Mouse (Mus musculus) layer of hippocampus, adult 9-11 months (tissue): ENCODE measurements around the gene Nxpe5.
A peak's percentile ranks its signal among the peaks of the same experiment; 100 is the strongest.
"Not testable (repeated sequence)": the region's sequence is repeated elsewhere in the genome, so short reads cannot be mapped to it uniquely, and the experiment has no call there.

ENCODE experiments used
- DNase-seq: peaks from one replicate; pipeline ENCODE4 v3.0.0; 2022

Nxpe5 gene

GRCm38 (mm10) chr5:138225700-138226099 is at the start of gene Nxpe5:
Nxpe5 (plus strand) TSS chr5:138225898.
- no peak for DNase-seq

- peak; percentile 83 for DNase-seq
These were observed 38.6 kb upstream of the Nxpe5 start, which contains the start of the genes Taf6 and Cnpy4 for GRCm38 (mm10) chr5:138186950-138187638. Taf6 (minus strand) TSS chr5:138187451. Cnpy4 (plus strand) TSS chr5:138187485.

GRCm38 (mm10) chr5:138187661-138188306 is 37.9 kb upstream of the Nxpe5 start:
- peak; percentile 82 for DNase-seq

GRCm38 (mm10) chr5:138193771-138194727 is 31.6 kb upstream of the Nxpe5 start, which contains the start of gene Mblac1:
Mblac1 (plus strand) TSS chr5:138194314.
- peak; percentile 78 for DNase-seq

- no peak for DNase-seq
These were observed 30.8 kb upstream of the Nxpe5 start for GRCm38 (mm10) chr5:138194755-138195345.

GRCm38 (mm10) chr5:138195463-138195862 is 30.2 kb upstream of the Nxpe5 start:
- DNase-seq: no peak

GRCm38 (mm10) chr5:138199576-138199975 is 26.1 kb upstream of the Nxpe5 start:
- DNase-seq: no peak

GRCm38 (mm10) chr5:138202086-138202485 is 23.6 kb upstream of the Nxpe5 start:
- DNase-seq: no peak

GRCm38 (mm10) chr5:138207253-138207652 is 18.4 kb upstream of the Nxpe5 start:
- no peak for DNase-seq

- no peak for DNase-seq
These were observed 17.8 kb upstream of the Nxpe5 start for GRCm38 (mm10) chr5:138207873-138208272.

- not testable (repeated sequence) for DNase-seq
These were observed 9.1 kb upstream of the Nxpe5 start for GRCm38 (mm10) chr5:138216632-138217031.

- DNase-seq: no peak
These were observed 5.8 kb upstream of the Nxpe5 start for GRCm38 (mm10) chr5:138219864-138220263.

- DNase-seq: peak; percentile 70
These were observed 3.6 kb upstream of the Nxpe5 start for GRCm38 (mm10) chr5:138222111-138222510.

GRCm38 (mm10) chr5:138223287-138223686 is 2.4 kb upstream of the Nxpe5 start:
- DNase-seq: no peak

GRCm38 (mm10) chr5:138226491-138226890 is 793 bp downstream of the Nxpe5 start:
- DNase-seq: no peak

GRCm38 (mm10) chr5:138227367-138227766 is 1.7 kb downstream of the Nxpe5 start:
- no peak for DNase-seq

GRCm38 (mm10) chr5:138228026-138228425 is 2.3 kb downstream of the Nxpe5 start:
- no peak for DNase-seq

GRCm38 (mm10) chr5:138229511-138229910 is 3.8 kb downstream of the Nxpe5 start:
- no peak for DNase-seq

- no peak for DNase-seq
These were observed 8.1 kb downstream of the Nxpe5 start for GRCm38 (mm10) chr5:138233778-138234177.

GRCm38 (mm10) chr5:138234224-138234623 is 8.5 kb downstream of the Nxpe5 start:
- no peak for DNase-seq

GRCm38 (mm10) chr5:138241511-138241910 is 15.8 kb downstream of the Nxpe5 start:
- no peak for DNase-seq

GRCm38 (mm10) chr5:138251144-138251543 is 25.4 kb downstream of the Nxpe5 start:
- DNase-seq: no peak

GRCm38 (mm10) chr5:138253061-138253460 is 27.4 kb downstream of the Nxpe5 start:
- no peak for DNase-seq
